Mouse (Mus musculus): ENCODE measurements around the gene Tmod1.

- TF ChIP-seq POLR2A (IDR thresholded peaks at IDR 0.05; ENCODE audit: extremely low read depth, insufficient read depth, low read length) (no peak), CTCF (IDR thresholded peaks at IDR 0.05; ENCODE audit: extremely low read depth, insufficient read depth, low read length) (no peak)
These were observed 29.3 kb downstream of the Tmod1 start for GRCm38 (mm10) chr4:46068060-46068459.
